Mouse (Mus musculus): ENCODE measurements around the gene Cyp2c37. TPM values are rescaled to one million over a fixed set of nuclear protein-coding genes. Genes with fewer than 3 reads are reported as not detected.
"Not testable (repeated sequence)": the region's sequence is repeated elsewhere in the genome, so short reads cannot be mapped to it uniquely, and the experiment has no call there.

Gene Cyp2c37
- polyA plus RNA-seq (2015; fragmentation: Nextera tagmentation; extraction: Ambion mirVana) = not detected in 2 replicates

DNA sequence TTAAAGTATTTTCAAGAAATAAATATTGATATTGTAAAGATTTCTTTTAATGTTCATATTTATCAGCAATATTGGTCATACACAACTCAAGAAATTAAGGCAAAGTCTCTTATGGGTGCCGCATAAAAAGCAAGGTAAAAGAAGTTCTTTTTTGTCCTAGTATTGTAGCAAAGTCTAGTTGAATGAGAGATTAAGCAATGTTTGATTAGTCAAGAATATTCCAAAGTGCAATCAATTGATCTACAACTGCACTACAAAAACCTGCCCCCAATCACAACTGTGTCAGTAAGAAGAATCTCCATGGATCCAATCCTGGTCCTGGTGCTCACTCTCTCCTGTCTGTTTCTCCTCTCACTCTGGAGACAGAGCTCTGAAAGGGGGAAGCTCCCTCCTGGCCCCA, at the start of gene Cyp2c37:
Cyp2c37 (plus strand) TSS at position 285 of the 400 bp plus-strand sequence.
- 100% methylated on average over 1 of the region's 1 CpGs for WGBS
- not testable (repeated sequence) for H3K9me3 ChIP-seq (ENCODE audit: control insufficient read depth, low read length); H3K36me3 ChIP-seq (ENCODE audit: control insufficient read depth, insufficient read depth, low read length); H3K27ac ChIP-seq (ENCODE audit: low read length); H3K9ac ChIP-seq (ENCODE audit: low read length); H3K4me1 ChIP-seq (replicated peaks; ENCODE audit: control insufficient read depth, insufficient read depth, low read length); H3K4me3 ChIP-seq (ENCODE audit: low read length); H3K27me3 ChIP-seq (ENCODE audit: control insufficient read depth, insufficient read depth, low read depth, low read length); ATAC-seq (ENCODE audit: low read depth); H3K4me2 ChIP-seq (ENCODE audit: low read depth, low read length)

DNA sequence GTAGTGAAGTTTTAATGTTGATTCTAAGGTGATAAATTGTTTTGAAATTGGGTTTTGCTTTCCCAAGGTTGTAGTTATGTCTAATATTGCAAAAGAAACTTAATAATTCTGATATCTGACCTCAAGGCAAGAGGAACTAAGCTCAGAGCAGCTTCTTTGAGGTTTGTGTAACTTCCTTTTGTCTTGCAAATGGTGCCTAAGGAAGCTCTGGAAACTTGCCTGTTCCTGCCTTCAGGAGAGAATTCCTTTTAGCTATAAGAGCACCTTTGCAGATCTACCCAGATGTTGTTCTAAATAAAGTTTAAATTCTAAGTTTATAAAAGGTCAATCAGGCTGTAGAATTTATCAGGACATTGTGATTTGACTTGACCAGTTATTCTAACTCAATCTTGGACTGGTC, 31.4 kb upstream of the Cyp2c37 start:
- H3K4me2 ChIP-seq (ENCODE audit: low read depth, low read length); H3K36me3 ChIP-seq (ENCODE audit: control insufficient read depth, insufficient read depth, low read length); H3K4me1 ChIP-seq (replicated peaks; ENCODE audit: control insufficient read depth, insufficient read depth, low read length); H3K4me3 ChIP-seq (ENCODE audit: low read length); H3K27me3 ChIP-seq (ENCODE audit: control insufficient read depth, insufficient read depth, low read depth, low read length); H3K27ac ChIP-seq (ENCODE audit: low read length); H3K9ac ChIP-seq (ENCODE audit: low read length); ATAC-seq (ENCODE audit: low read depth); H3K9me3 ChIP-seq (ENCODE audit: control insufficient read depth, low read length): not testable (repeated sequence)

- H3K4me3 ChIP-seq (ENCODE audit: low read length); H3K27ac ChIP-seq (ENCODE audit: low read length); ATAC-seq (ENCODE audit: low read depth); H3K9me3 ChIP-seq (ENCODE audit: control insufficient read depth, low read length); H3K36me3 ChIP-seq (ENCODE audit: control insufficient read depth, insufficient read depth, low read length); H3K4me1 ChIP-seq (replicated peaks; ENCODE audit: control insufficient read depth, insufficient read depth, low read length); H3K4me2 ChIP-seq (ENCODE audit: low read depth, low read length); H3K9ac ChIP-seq (ENCODE audit: low read length); H3K27me3 ChIP-seq (ENCODE audit: control insufficient read depth, insufficient read depth, low read depth, low read length): not testable (repeated sequence)
- 82% methylated on average over 3 of the region's 3 CpGs for WGBS
Observed at GRCm38 (mm10) chr19:39971096-39971495, 21.1 kb upstream of the Cyp2c37 start.

GRCm38 (mm10) chr19:39989471-39989870, 2.8 kb upstream of the Cyp2c37 start:
- Histone ChIP-seq H3K27me3 (ENCODE audit: control insufficient read depth, insufficient read depth, low read depth, low read length) (no peaks in the 10 kb centered on the region), H3K9ac (ENCODE audit: low read length) (no peak overlapping the region), H3K27ac (ENCODE audit: low read length) (no peak overlapping the region), H3K4me2 (ENCODE audit: low read depth, low read length) (no peak overlapping the region), H3K4me1 (replicated peaks; ENCODE audit: control insufficient read depth, insufficient read depth, low read length) (no peaks in the 10 kb centered on the region), H3K36me3 (ENCODE audit: control insufficient read depth, insufficient read depth, low read length) (no peaks in the 10 kb centered on the region), H3K9me3 (ENCODE audit: control insufficient read depth, low read length) (no peaks in the 10 kb centered on the region), H3K4me3 (ENCODE audit: low read length) (no peak overlapping the region)
- WGBS = 57% methylated on average over 2 of the region's 2 CpGs
- ATAC-seq (ENCODE audit: low read depth) = no peak

Other genes with a start within 250 kb of the Cyp2c37 start
- not detected in 2 replicates for gene Cyp2c40, start 179.6 kb upstream of the Cyp2c37 start, polyA plus RNA-seq (2015; fragmentation: Nextera tagmentation; extraction: Ambion mirVana)
- not detected in 2 replicates for gene Cyp2c69, start 105.6 kb upstream of the Cyp2c37 start, polyA plus RNA-seq (2015; fragmentation: Nextera tagmentation; extraction: Ambion mirVana)
- not detected in 2 replicates for gene Cyp2c54, start 81.4 kb downstream of the Cyp2c37 start, polyA plus RNA-seq (2015; fragmentation: Nextera tagmentation; extraction: Ambion mirVana)
- gene Cyp2c50, start 97.3 kb downstream of the Cyp2c37 start, polyA plus RNA-seq (2015; fragmentation: Nextera tagmentation; extraction: Ambion mirVana) = not detected in 2 replicates
- 0.41 TPM in 1 of 2 replicates, not detected in the other for gene Cyp2c70, start 194.9 kb downstream of the Cyp2c37 start, polyA plus RNA-seq (2015; fragmentation: Nextera tagmentation; extraction: Ambion mirVana)